Mouse (Mus musculus) lung, embryonic 14.5 days (tissue): ENCODE measurements at regions not wholly inside any gene's neighbourhood (a gene's known extent, or its start where the extent isn't known, plus 50 kb on each side); places are given as distances from the start of the nearest gene placed in this dataset.
"Not testable (repeated sequence)": the region's sequence is repeated elsewhere in the genome, so short reads cannot be mapped to it uniquely, and the experiment has no call there.

Source experiments
- ATAC-seq: fragments of 200-750 bp; cut with Nextera tagmentation; 2 replicates; pipeline ENCODE4 v1.8.0; 2017; ENCODE audit warnings: mild to moderate bottlenecking, moderate TSS enrichment, moderate library complexity; ENCODE audit not compliant: insufficient read depth
- DNase-seq: peaks from one replicate; pipeline ENCODE4 v3.0.0-alpha.2; 2015
- H3K27ac ChIP-seq: fragments of 300-500 bp; sonication (generic); 2 replicates; pipeline ENCODE4 v1.5.1; 2014; ENCODE audit warnings: low read depth, mild to moderate bottlenecking, moderate library complexity
- H3K27me3 ChIP-seq: fragments of 300-500 bp; sonication (generic); 2 replicates; pipeline ENCODE4 v1.6.1; 2014; ENCODE audit warnings: low read length, control low read depth; ENCODE audit not compliant: insufficient read depth
- H3K36me3 ChIP-seq: fragments of 300-500 bp; sonication (generic); 2 replicates; pipeline ENCODE4 v1.6.1; 2014; ENCODE audit warnings: control low read depth; ENCODE audit not compliant: insufficient read depth
- H3K4me1 ChIP-seq: fragments of 300-500 bp; sonication (generic); 2 replicates; pipeline ENCODE4 v1.6.1; 2014; ENCODE audit warnings: antibody characterized with exemption, control low read depth; ENCODE audit not compliant: insufficient read depth
- H3K4me2 ChIP-seq: fragments of 300-500 bp; sonication (generic); 2 replicates; pipeline ENCODE4 v1.6.1; 2014; ENCODE audit warnings: mild to moderate bottlenecking
- H3K4me3 ChIP-seq: fragments of 300-500 bp; sonication (generic); 2 replicates; pipeline ENCODE4 v1.5.1; 2014; ENCODE audit warnings: low read depth, low read length
- H3K9ac ChIP-seq: fragments of 300-500 bp; sonication (generic); 2 replicates; pipeline ENCODE4 v1.6.1; 2014
- H3K9me3 ChIP-seq: fragments of 300-500 bp; sonication (generic); 2 replicates; pipeline ENCODE4 v1.6.1; 2016; ENCODE audit warnings: low read depth, low read length, control low read depth
- CTCF ChIP-seq: IDR thresholded peaks from 2 replicates; pipeline ENCODE4 v1.5.1; 2016; ENCODE audit warnings: antibody characterized with exemption, low read depth
- WGBS: fragments of 180-500 bp; shearing (Covaris S2); extraction: QIAGEN DNeasy Blood & Tissue Kit; methylation state at CpG from one replicate; pipeline ENCODE4 v1.1.7; 2014; 5-methylcytosine and 5-hydroxymethylcytosine counted together

- H3K4me1 ChIP-seq, result no peaks in the 10 kb centered on the region
- no peaks in the 10 kb centered on the region for H3K36me3 ChIP-seq
- no peak overlapping the region for H3K4me2 ChIP-seq
- no peak overlapping the region for H3K9ac ChIP-seq
- no peak overlapping the region for H3K4me3 ChIP-seq
- WGBS, result 38% methylated on average over 6 of the region's 6 CpGs
- ATAC-seq (no peak), DNase-seq (peak; percentile 10)
- no peak overlapping the region for H3K27ac ChIP-seq
- H3K27me3 ChIP-seq, result no peaks in the 10 kb centered on the region
- H3K9me3 ChIP-seq, result no peaks in the 10 kb centered on the region
- TF ChIP-seq CTCF, result no peak
Observed at GRCm38 (mm10) chr4:131177889-131178288, 233.7 kb downstream of the Matn1 start.

- DNase-seq, H3K27me3 ChIP-seq, H3K4me2 ChIP-seq, H3K4me1 ChIP-seq, H3K4me3 ChIP-seq, H3K27ac ChIP-seq, H3K9ac ChIP-seq, H3K36me3 ChIP-seq, ATAC-seq, H3K9me3 ChIP-seq: not testable (repeated sequence)
- WGBS, result 78% methylated on average over 5 of the region's 5 CpGs
Observed at GRCm38 (mm10) chr4:131178642-131179041, 234.5 kb downstream of the Matn1 start.

- ATAC-seq (no peak), DNase-seq (no peak)
- Histone ChIP-seq H3K27me3 (no peaks in the 10 kb centered on the region), H3K27ac (no peak overlapping the region), H3K4me3 (no peak overlapping the region), H3K4me2 (no peak overlapping the region), H3K9me3 (no peaks in the 10 kb centered on the region), H3K36me3 (no peaks in the 10 kb centered on the region), H3K9ac (no peak overlapping the region), H3K4me1 (no peaks in the 10 kb centered on the region)
- 80% methylated on average over 3 of the region's 3 CpGs for WGBS
- no peak for TF ChIP-seq CTCF
Observed at GRCm38 (mm10) chr4:131188066-131188465, 243.9 kb downstream of the Matn1 start.

- no peak overlapping the region for H3K4me2 ChIP-seq
- no peak for TF ChIP-seq CTCF
Observed at GRCm38 (mm10) chr4:131191106-131191880, 247.1 kb downstream of the Matn1 start.

GRCm38 (mm10) chr4:131193900-131194419 lies 249.8 kb downstream of the Matn1 start:
- Histone ChIP-seq H3K4me3 (no peak overlapping the region), H3K9me3 (no peaks in the 10 kb centered on the region), H3K36me3 (no peaks in the 10 kb centered on the region), H3K27me3 (no peaks in the 10 kb centered on the region), H3K9ac (no peak overlapping the region), H3K4me1 (no peaks in the 10 kb centered on the region), H3K27ac (no peak overlapping the region), H3K4me2 (no peak overlapping the region)
- ATAC-seq (no peak), DNase-seq (no peak)
- WGBS, result 38% methylated on average over 20 of the region's 20 CpGs
- TF ChIP-seq CTCF, result no peak

More at GRCm38 (mm10) chr4:131191106-131191880, 247.1 kb downstream of the Matn1 start:
- Histone ChIP-seq H3K27me3 (no peaks in the 10 kb centered on the region), H3K9ac (no peak overlapping the region), H3K36me3 (no peaks in the 10 kb centered on the region), H3K9me3 (no peaks in the 10 kb centered on the region), H3K27ac (no peak overlapping the region), H3K4me1 (no peaks in the 10 kb centered on the region), H3K4me3 (no peak overlapping the region)
- ATAC-seq (no peak), DNase-seq (no peak)
- WGBS, result 49% methylated on average over 13 of the region's 13 CpGs

DNA sequence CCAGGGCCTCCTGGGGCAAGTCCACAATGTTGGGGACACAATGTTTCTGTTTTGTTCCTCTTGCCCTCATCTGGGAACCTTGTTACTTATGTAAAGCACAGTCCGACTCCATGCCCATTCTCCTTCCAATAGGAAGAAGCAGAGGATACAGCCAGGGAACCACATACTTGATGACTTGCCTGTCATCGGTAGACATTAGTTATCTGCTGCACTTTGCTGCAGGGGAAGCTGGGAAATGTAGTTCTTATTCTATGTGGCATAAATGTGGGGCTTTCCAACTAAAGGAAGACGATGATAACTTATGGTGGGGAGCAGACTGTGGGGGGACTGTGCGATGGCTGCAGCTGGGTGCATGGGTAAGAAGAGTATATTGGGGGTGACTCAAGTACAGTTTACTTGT lies 252.0 kb downstream of the Matn1 start:
- no peak for TF ChIP-seq CTCF
- H3K9me3 ChIP-seq, result no peaks in the 10 kb centered on the region
- no peak overlapping the region for H3K4me3 ChIP-seq
- H3K27me3 ChIP-seq, result no peaks in the 10 kb centered on the region
- H3K4me2 ChIP-seq, result no peak overlapping the region
- DNase-seq (no peak), ATAC-seq (no peak)
- H3K36me3 ChIP-seq, result no peaks in the 10 kb centered on the region
- WGBS, result 74% methylated on average over 4 of the region's 4 CpGs
- no peak overlapping the region for H3K27ac ChIP-seq
- no peaks in the 10 kb centered on the region for H3K4me1 ChIP-seq
- no peak overlapping the region for H3K9ac ChIP-seq

DNA sequence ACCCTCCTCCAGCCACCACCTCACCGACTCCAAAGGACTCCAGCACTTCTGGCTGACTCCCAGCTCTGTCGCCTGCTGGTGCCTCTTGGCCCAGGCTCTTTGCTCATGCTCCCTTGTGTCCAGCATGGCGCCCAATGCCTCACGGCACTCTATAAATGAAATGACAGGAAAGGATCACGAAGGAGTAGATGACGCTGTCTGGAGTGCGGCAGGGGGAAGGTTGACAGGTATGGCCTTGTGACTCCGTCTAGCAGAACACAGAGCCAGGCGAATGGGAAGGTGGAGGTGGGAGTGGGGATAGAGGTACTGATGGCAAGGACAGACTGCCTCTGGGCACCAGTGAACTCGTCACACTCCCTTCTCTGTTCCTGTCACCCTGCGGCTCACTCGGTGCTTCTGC lies 259.5 kb downstream of the Matn1 start:
- Histone ChIP-seq H3K4me2 (no peak overlapping the region), H3K27me3 (no peaks in the 10 kb centered on the region), H3K36me3 (no peaks in the 10 kb centered on the region), H3K4me1 (no peaks in the 10 kb centered on the region), H3K9me3 (no peaks in the 10 kb centered on the region), H3K9ac (no peak overlapping the region), H3K27ac (no peak overlapping the region), H3K4me3 (no peak overlapping the region)
- DNase-seq (no peak), ATAC-seq (no peak)
- WGBS, result 85% methylated on average over 12 of the region's 12 CpGs
- no peak for TF ChIP-seq CTCF
